Mouse (Mus musculus): ENCODE results near the gene Ankrd2. TPM values are rescaled to one million over a fixed set of nuclear protein-coding genes. Genes with fewer than 3 reads are reported as not detected.

The Ankrd2 gene
- polyA plus RNA-seq, 1 experiment, result 0.62 TPM

GRCm38 (mm10) chr19:42015001-42015400 is 20.8 kb upstream of the Ankrd2 start:
- TF ChIP-seq POLR2A (IDR thresholded peaks at IDR 0.05; ENCODE audit: control insufficient read depth, low read depth, low read length) (no peak), CTCF (IDR thresholded peaks at IDR 0.05; ENCODE audit: control insufficient read depth, insufficient read depth, insufficient replicate concordance, low read depth, low read length) (no peak)
- Histone ChIP-seq H3K27me3 (ENCODE audit: control insufficient read depth, insufficient read depth, low read length) (no peaks in the 10 kb centered on the region), H3K4me3 (ENCODE audit: control insufficient read depth, low read depth, low read length) (no peak overlapping the region), H3K4me1 (ENCODE audit: control insufficient read depth, insufficient read depth, low read length) (no peaks in the 10 kb centered on the region; the same call in 1 of the 2 replicates), H3K27ac (ENCODE audit: control insufficient read depth, insufficient read depth, low read depth, low read length) (no peak overlapping the region), H3K36me3 (ENCODE audit: control insufficient read depth, insufficient read depth, low read length) (no peaks in the 10 kb centered on the region)

GRCm38 (mm10) chr19:42016251-42016650 is 19.5 kb upstream of the Ankrd2 start:
- no peaks in the 10 kb centered on the region; the same call in 1 of the 2 replicates for H3K36me3 ChIP-seq (ENCODE audit: control insufficient read depth, insufficient read depth, low read length)
- H3K27ac ChIP-seq (ENCODE audit: control insufficient read depth, insufficient read depth, low read depth, low read length), result no peak overlapping the region
- TF ChIP-seq CTCF (IDR thresholded peaks at IDR 0.05; ENCODE audit: control insufficient read depth, insufficient read depth, insufficient replicate concordance, low read depth, low read length) (no peak), POLR2A (IDR thresholded peaks at IDR 0.05; ENCODE audit: control insufficient read depth, low read depth, low read length) (no peak)
- H3K27me3 ChIP-seq (ENCODE audit: control insufficient read depth, insufficient read depth, low read length), result no peaks in the 10 kb centered on the region
- H3K4me3 ChIP-seq (ENCODE audit: control insufficient read depth, low read depth, low read length), result no peak overlapping the region
- H3K4me1 ChIP-seq (ENCODE audit: control insufficient read depth, insufficient read depth, low read length), result peaks cover 1% of the 10 kb centered on the region

- Histone ChIP-seq H3K27ac (ENCODE audit: control insufficient read depth, insufficient read depth, low read depth, low read length) (no peak overlapping the region), H3K4me1 (ENCODE audit: control insufficient read depth, insufficient read depth, low read length) (peaks cover 4% of the 10 kb centered on the region), H3K36me3 (ENCODE audit: control insufficient read depth, insufficient read depth, low read length) (no peaks in the 10 kb centered on the region; the same call in 1 of the 2 replicates), H3K27me3 (ENCODE audit: control insufficient read depth, insufficient read depth, low read length) (no peaks in the 10 kb centered on the region), H3K4me3 (ENCODE audit: control insufficient read depth, low read depth, low read length) (no peak overlapping the region)
- TF ChIP-seq POLR2A (IDR thresholded peaks at IDR 0.05; ENCODE audit: control insufficient read depth, low read depth, low read length) (no peak), CTCF (IDR thresholded peaks at IDR 0.05; ENCODE audit: control insufficient read depth, insufficient read depth, insufficient replicate concordance, low read depth, low read length) (no peak)
These were observed 19.0 kb upstream of the Ankrd2 start for GRCm38 (mm10) chr19:42016840-42017239.

- Histone ChIP-seq H3K4me1 (ENCODE audit: control insufficient read depth, insufficient read depth, low read length) (peaks cover 4% of the 10 kb centered on the region), H3K36me3 (ENCODE audit: control insufficient read depth, insufficient read depth, low read length) (no peaks in the 10 kb centered on the region; the same call in 1 of the 2 replicates), H3K27ac (ENCODE audit: control insufficient read depth, insufficient read depth, low read depth, low read length) (no peak overlapping the region)
These were observed 18.2 kb upstream of the Ankrd2 start for GRCm38 (mm10) chr19:42017399-42018247.

GRCm38 (mm10) chr19:42019011-42019522 is 16.7 kb upstream of the Ankrd2 start:
- no peak for TF ChIP-seq POLR2A (IDR thresholded peaks at IDR 0.05; ENCODE audit: control insufficient read depth, low read depth, low read length)
- no peak for TF ChIP-seq CTCF (IDR thresholded peaks at IDR 0.05; ENCODE audit: control insufficient read depth, insufficient read depth, insufficient replicate concordance, low read depth, low read length)
- peaks cover 9% of the 10 kb centered on the region for H3K4me1 ChIP-seq (ENCODE audit: control insufficient read depth, insufficient read depth, low read length)

More at GRCm38 (mm10) chr19:42017399-42018247, 18.2 kb upstream of the Ankrd2 start:
- Histone ChIP-seq H3K27me3 (ENCODE audit: control insufficient read depth, insufficient read depth, low read length) (no peaks in the 10 kb centered on the region), H3K4me3 (ENCODE audit: control insufficient read depth, low read depth, low read length) (no peak overlapping the region)
- TF ChIP-seq POLR2A (IDR thresholded peaks at IDR 0.05; ENCODE audit: control insufficient read depth, low read depth, low read length) (no peak), CTCF (IDR thresholded peaks at IDR 0.05; ENCODE audit: control insufficient read depth, insufficient read depth, insufficient replicate concordance, low read depth, low read length) (no peak)

GRCm38 (mm10) chr19:42021681-42022541 is 13.9 kb upstream of the Ankrd2 start:
- Histone ChIP-seq H3K36me3 (ENCODE audit: control insufficient read depth, insufficient read depth, low read length) (no peaks in the 10 kb centered on the region; the same call in 1 of the 2 replicates), H3K4me3 (ENCODE audit: control insufficient read depth, low read depth, low read length) (no peak overlapping the region), H3K27me3 (ENCODE audit: control insufficient read depth, insufficient read depth, low read length) (no peaks in the 10 kb centered on the region), H3K27ac (ENCODE audit: control insufficient read depth, insufficient read depth, low read depth, low read length) (no peak overlapping the region), H3K4me1 (ENCODE audit: control insufficient read depth, insufficient read depth, low read length) (peaks cover 10% of the 10 kb centered on the region)
- no peak for TF ChIP-seq POLR2A (IDR thresholded peaks at IDR 0.05; ENCODE audit: control insufficient read depth, low read depth, low read length)
- TF ChIP-seq CTCF (IDR thresholded peaks at IDR 0.05; ENCODE audit: control insufficient read depth, insufficient read depth, insufficient replicate concordance, low read depth, low read length), result no peak

More at GRCm38 (mm10) chr19:42019011-42019522, 16.7 kb upstream of the Ankrd2 start:
- Histone ChIP-seq H3K27ac (ENCODE audit: control insufficient read depth, insufficient read depth, low read depth, low read length) (no peak overlapping the region), H3K4me3 (ENCODE audit: control insufficient read depth, low read depth, low read length) (no peak overlapping the region), H3K27me3 (ENCODE audit: control insufficient read depth, insufficient read depth, low read length) (no peaks in the 10 kb centered on the region), H3K36me3 (ENCODE audit: control insufficient read depth, insufficient read depth, low read length) (no peaks in the 10 kb centered on the region; the same call in 1 of the 2 replicates)

GRCm38 (mm10) chr19:42022542-42022848 is 13.3 kb upstream of the Ankrd2 start:
- TF ChIP-seq POLR2A (IDR thresholded peaks at IDR 0.05; ENCODE audit: control insufficient read depth, low read depth, low read length) (no peak), CTCF (IDR thresholded peaks at IDR 0.05; ENCODE audit: control insufficient read depth, insufficient read depth, insufficient replicate concordance, low read depth, low read length) (no peak)
- Histone ChIP-seq H3K4me3 (ENCODE audit: control insufficient read depth, low read depth, low read length) (no peak overlapping the region), H3K27ac (ENCODE audit: control insufficient read depth, insufficient read depth, low read depth, low read length) (no peak overlapping the region)

More at GRCm38 (mm10) chr19:42022542-42022848, 13.3 kb upstream of the Ankrd2 start:
- Histone ChIP-seq H3K27me3 (ENCODE audit: control insufficient read depth, insufficient read depth, low read length) (no peaks in the 10 kb centered on the region), H3K4me1 (ENCODE audit: control insufficient read depth, insufficient read depth, low read length) (peaks cover 10% of the 10 kb centered on the region), H3K36me3 (ENCODE audit: control insufficient read depth, insufficient read depth, low read length) (no peaks in the 10 kb centered on the region; the same call in 1 of the 2 replicates)
